Mouse (Mus musculus): ENCODE results near the gene Aldh1b1.

The Aldh1b1 gene

GRCm38 (mm10) chr4:45811250-45811649 lies 12.4 kb downstream of the Aldh1b1 start:
- Histone ChIP-seq H3K27me3 (ENCODE audit: insufficient read depth, low read length) (0 out of 2 replicates have a peak, but pooled peaks cover 3% of the 10 kb centered on the region), H3K4me1 (replicated peaks; ENCODE audit: low read depth, low read length) (peaks cover 91% of the 10 kb centered on the region), H3K4me3 (replicated peaks; ENCODE audit: low read length) (peak overlapping the region; percentile 5; the same call in 1 of the 2 replicates), H3K36me3 (ENCODE audit: insufficient read depth, low read length) (no peaks in the 10 kb centered on the region), H3K9me3 (ENCODE audit: low read length) (no peaks in the 10 kb centered on the region)
- TF ChIP-seq POU5F1 (IDR thresholded peaks at IDR 0.05; ENCODE audit: borderline replicate concordance, low read length) (0 out of 2 replicates have a peak, but pooled peaks have one; percentile 16), NANOG (IDR thresholded peaks at IDR 0.05; ENCODE audit: borderline replicate concordance, low read length) (0 out of 2 replicates have a peak, but pooled peaks have one; percentile 5), CTCF (conservative IDR thresholded peaks at IDR 0.05; ENCODE audit: low read length) (no peak)

- Histone ChIP-seq H3K4me3 (replicated peaks; ENCODE audit: low read length) (no peak overlapping the region), H3K36me3 (ENCODE audit: insufficient read depth, low read length) (no peaks in the 10 kb centered on the region), H3K27me3 (ENCODE audit: insufficient read depth, low read length) (0 out of 2 replicates have a peak, but pooled peaks cover 2% of the 10 kb centered on the region), H3K4me1 (replicated peaks; ENCODE audit: low read depth, low read length) (peaks cover 95% of the 10 kb centered on the region), H3K9me3 (ENCODE audit: low read length) (no peaks in the 10 kb centered on the region)
- TF ChIP-seq NANOG (IDR thresholded peaks at IDR 0.05; ENCODE audit: borderline replicate concordance, low read length) (no peak), POU5F1 (IDR thresholded peaks at IDR 0.05; ENCODE audit: borderline replicate concordance, low read length) (peak; percentile 96), CTCF (conservative IDR thresholded peaks at IDR 0.05; ENCODE audit: low read length) (peak; percentile 87)
These were observed 16.7 kb downstream of the Aldh1b1 start for GRCm38 (mm10) chr4:45815542-45815941.

GRCm38 (mm10) chr4:45818814-45819207 lies 20.0 kb downstream of the Aldh1b1 start:
- peaks cover 79% of the 10 kb centered on the region for H3K4me1 ChIP-seq (replicated peaks; ENCODE audit: low read depth, low read length)
- no peaks in the 10 kb centered on the region for H3K36me3 ChIP-seq (ENCODE audit: insufficient read depth, low read length)
- peak overlapping the region; percentile 37 for H3K4me3 ChIP-seq (replicated peaks; ENCODE audit: low read length)
- TF ChIP-seq CTCF (conservative IDR thresholded peaks at IDR 0.05; ENCODE audit: low read length) = no peak
- H3K27me3 ChIP-seq (ENCODE audit: insufficient read depth, low read length) = peaks cover 29% of the 10 kb centered on the region
- no peaks in the 10 kb centered on the region for H3K9me3 ChIP-seq (ENCODE audit: low read length)

- Histone ChIP-seq H3K36me3 (ENCODE audit: insufficient read depth, low read length) (no peaks in the 10 kb centered on the region), H3K27me3 (ENCODE audit: insufficient read depth, low read length) (peaks cover 35% of the 10 kb centered on the region), H3K4me1 (replicated peaks; ENCODE audit: low read depth, low read length) (peaks cover 79% of the 10 kb centered on the region), H3K9me3 (ENCODE audit: low read length) (no peaks in the 10 kb centered on the region), H3K4me3 (replicated peaks; ENCODE audit: low read length) (peak overlapping the region; percentile 56)
- TF ChIP-seq CTCF (conservative IDR thresholded peaks at IDR 0.05; ENCODE audit: low read length) (no peak), NANOG (IDR thresholded peaks at IDR 0.05; ENCODE audit: borderline replicate concordance, low read length) (no peak), POU5F1 (IDR thresholded peaks at IDR 0.05; ENCODE audit: borderline replicate concordance, low read length) (no peak)
These were observed 20.5 kb downstream of the Aldh1b1 start for GRCm38 (mm10) chr4:45819208-45819931.

- Histone ChIP-seq H3K4me3 (replicated peaks; ENCODE audit: low read length) (peak overlapping the region; percentile 56), H3K9me3 (ENCODE audit: low read length) (no peaks in the 10 kb centered on the region), H3K4me1 (replicated peaks; ENCODE audit: low read depth, low read length) (peaks cover 75% of the 10 kb centered on the region), H3K36me3 (ENCODE audit: insufficient read depth, low read length) (no peaks in the 10 kb centered on the region), H3K27me3 (ENCODE audit: insufficient read depth, low read length) (peaks cover 44% of the 10 kb centered on the region)
- TF ChIP-seq NANOG (IDR thresholded peaks at IDR 0.05; ENCODE audit: borderline replicate concordance, low read length) (no peak), POU5F1 (IDR thresholded peaks at IDR 0.05; ENCODE audit: borderline replicate concordance, low read length) (no peak), CTCF (conservative IDR thresholded peaks at IDR 0.05; ENCODE audit: low read length) (peak; percentile 85)
These were observed 21.4 kb downstream of the Aldh1b1 start for GRCm38 (mm10) chr4:45820074-45820830.

GRCm38 (mm10) chr4:45821995-45822394 lies 23.2 kb downstream of the Aldh1b1 start:
- Histone ChIP-seq H3K9me3 (ENCODE audit: low read length) (no peaks in the 10 kb centered on the region), H3K36me3 (ENCODE audit: insufficient read depth, low read length) (no peaks in the 10 kb centered on the region), H3K4me1 (replicated peaks; ENCODE audit: low read depth, low read length) (peaks cover 65% of the 10 kb centered on the region), H3K4me3 (replicated peaks; ENCODE audit: low read length) (no peak overlapping the region), H3K27me3 (ENCODE audit: insufficient read depth, low read length) (peaks cover 60% of the 10 kb centered on the region)
- TF ChIP-seq CTCF (conservative IDR thresholded peaks at IDR 0.05; ENCODE audit: low read length) (no peak), POU5F1 (IDR thresholded peaks at IDR 0.05; ENCODE audit: borderline replicate concordance, low read length) (no peak), NANOG (IDR thresholded peaks at IDR 0.05; ENCODE audit: borderline replicate concordance, low read length) (no peak)

GRCm38 (mm10) chr4:45822781-45823575 lies 24.2 kb downstream of the Aldh1b1 start:
- H3K27me3 ChIP-seq (ENCODE audit: insufficient read depth, low read length) = peaks cover 69% of the 10 kb centered on the region
- H3K9me3 ChIP-seq (ENCODE audit: low read length) = no peaks in the 10 kb centered on the region
- TF ChIP-seq POU5F1 (IDR thresholded peaks at IDR 0.05; ENCODE audit: borderline replicate concordance, low read length) (no peak), CTCF (conservative IDR thresholded peaks at IDR 0.05; ENCODE audit: low read length) (no peak), NANOG (IDR thresholded peaks at IDR 0.05; ENCODE audit: borderline replicate concordance, low read length) (no peak)
- H3K36me3 ChIP-seq (ENCODE audit: insufficient read depth, low read length) = no peaks in the 10 kb centered on the region
- no peak overlapping the region for H3K4me3 ChIP-seq (replicated peaks; ENCODE audit: low read length)
- H3K4me1 ChIP-seq (replicated peaks; ENCODE audit: low read depth, low read length) = peaks cover 58% of the 10 kb centered on the region

All from E14TG2a.4 (cell line).